ENCODE assay signal across 8 mouse cellular contexts in the genomic region with DNA sequence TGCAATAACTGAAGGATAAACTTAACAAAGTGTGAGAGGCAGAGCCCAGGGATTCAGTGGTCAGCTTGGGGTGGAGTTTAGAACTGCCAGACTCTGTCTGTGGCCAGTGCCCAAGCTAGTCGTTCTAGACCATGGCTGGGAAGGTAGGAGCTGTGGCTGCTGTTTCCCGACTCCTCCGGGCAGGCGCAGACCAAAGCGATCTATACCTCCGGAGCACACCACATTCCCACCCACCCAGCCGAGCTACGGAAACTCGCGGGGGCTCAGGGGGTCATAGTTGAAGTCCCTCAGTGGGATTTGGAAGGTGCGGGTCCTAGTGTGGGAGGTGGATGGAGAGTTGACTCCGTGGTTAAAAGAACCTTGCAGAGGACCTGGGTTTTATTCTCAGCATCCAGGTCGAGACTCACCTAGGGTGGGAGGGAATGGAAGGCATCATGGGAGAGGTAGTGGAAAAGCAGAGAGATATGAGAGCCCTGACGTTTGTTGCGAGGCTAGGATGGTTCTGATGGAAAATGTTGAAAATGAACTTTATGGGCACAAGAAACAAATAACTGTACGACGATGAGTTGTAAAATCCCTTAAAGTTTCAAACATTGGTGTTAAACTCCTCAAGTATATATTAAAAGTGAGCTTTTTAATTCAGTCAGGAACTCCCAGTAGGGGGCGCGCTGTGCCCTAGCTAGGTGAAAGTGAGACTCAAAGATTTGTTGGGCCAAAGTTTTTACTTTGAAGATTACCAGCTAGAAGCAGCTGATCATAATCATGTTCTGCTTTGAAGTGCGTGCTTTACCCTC. TPM values are rescaled to one million over a fixed set of nuclear protein-coding genes. Genes with fewer than 3 reads are reported as not detected.
A peak's percentile ranks its signal among the peaks of the same experiment; 100 is the strongest.
DNase-seq lines count a peak whose midpoint lies in the region; ATAC-seq and TF ChIP-seq lines count a peak whose summit lies in the region.

No protein-coding gene starts in this region.

- no peak for TF ChIP-seq POLR2A in bone marrow, adult 2 months (IDR thresholded peaks at IDR 0.05; ENCODE audit: borderline replicate concordance, control insufficient read depth, low read depth, low read length)

- H3K9me3 ChIP-seq in embryonic facial prominence, embryonic 14.5 days (ENCODE audit: control insufficient read depth, low read length): no peaks in the 10 kb centered on the region
- no peaks in the 10 kb centered on the region for H3K9me3 ChIP-seq in heart, embryonic 11.5 days (replicated peaks; ENCODE audit: control insufficient read depth, low read length)
- H3K9me3 ChIP-seq in kidney, embryonic 14.5 days (ENCODE audit: control insufficient read depth, low read length): no peaks in the 10 kb centered on the region
- H3K9me3 ChIP-seq in midbrain, postnatal 0 days (ENCODE audit: low read length): no peaks in the 10 kb centered on the region

- DNase-seq in embryonic facial prominence, embryonic 14.5 days (ENCODE audit: low spot score): peak; percentile 88
- peak; percentile 73 for DNase-seq in liver
- DNase-seq in midbrain, postnatal 0 days (ENCODE audit: low spot score): peak; percentile 78
- peak; percentile 66 for DNase-seq in splenic B cell, adult 2 months (ENCODE audit: low read depth, low spot score)

- no peaks in the 10 kb centered on the region for H3K36me3 ChIP-seq in embryonic facial prominence, embryonic 14.5 days (ENCODE audit: control insufficient read depth, insufficient read depth, low read length)
- no peaks in the 10 kb centered on the region for H3K36me3 ChIP-seq in heart, embryonic 11.5 days (ENCODE audit: control insufficient read depth, insufficient read depth, low read length)
- no peaks in the 10 kb centered on the region for H3K36me3 ChIP-seq in kidney, embryonic 14.5 days (ENCODE audit: control insufficient read depth, insufficient read depth, low read length)
- H3K36me3 ChIP-seq in midbrain, postnatal 0 days (ENCODE audit: insufficient read depth, low read length): no peaks in the 10 kb centered on the region
- no peaks in the 10 kb centered on the region for H3K36me3 ChIP-seq in splenic B cell, adult 2 months (ENCODE audit: control insufficient read depth, insufficient read depth, low read length, poor library complexity, severe bottlenecking)

- H3K27me3 ChIP-seq in embryonic facial prominence, embryonic 14.5 days (replicated peaks; ENCODE audit: control insufficient read depth, insufficient read depth, low read length): no peaks in the 10 kb centered on the region
- H3K27me3 ChIP-seq in heart, embryonic 11.5 days (ENCODE audit: control insufficient read depth, insufficient read depth, low read length): no peaks in the 10 kb centered on the region
- H3K27me3 ChIP-seq in kidney, embryonic 14.5 days (ENCODE audit: control insufficient read depth, insufficient read depth, low read length): no peaks in the 10 kb centered on the region
- no peaks in the 10 kb centered on the region for H3K27me3 ChIP-seq in midbrain, postnatal 0 days (ENCODE audit: insufficient read depth, low read length)
- H3K27me3 ChIP-seq in splenic B cell, adult 2 months (ENCODE audit: control insufficient read depth, insufficient read depth, low read length, poor library complexity, severe bottlenecking): no peaks in the 10 kb centered on the region

- peak overlapping the region; percentile 67 for H3K4me3 ChIP-seq in bone marrow, adult 2 months (replicated peaks; ENCODE audit: control insufficient read depth, low read depth, low read length)
- H3K4me3 ChIP-seq in embryonic facial prominence, embryonic 14.5 days (ENCODE audit: low read depth, low read length): peak overlapping the region; percentile 67
- peak overlapping the region; percentile 66 for H3K4me3 ChIP-seq in heart, embryonic 11.5 days (ENCODE audit: low read depth, low read length)
- H3K4me3 ChIP-seq in kidney, embryonic 14.5 days (ENCODE audit: low read length): peak overlapping the region; percentile 62
- H3K4me3 ChIP-seq in midbrain, postnatal 0 days (ENCODE audit: low read depth, low read length): peak overlapping the region; percentile 63

- peak overlapping the region; percentile 96 for H3K4me2 ChIP-seq in embryonic facial prominence, embryonic 14.5 days (ENCODE audit: low read depth, low read length)
- H3K4me2 ChIP-seq in heart, embryonic 11.5 days: peak overlapping the region; percentile 74
- H3K4me2 ChIP-seq in kidney, embryonic 14.5 days (replicated peaks; ENCODE audit: low read depth, low read length): peak overlapping the region; percentile 62
- peak overlapping the region; percentile 92 for H3K4me2 ChIP-seq in midbrain, postnatal 0 days (ENCODE audit: low read depth, low read length, poor library complexity, severe bottlenecking)

- peak overlapping the region; percentile 63 for H3K9ac ChIP-seq in embryonic facial prominence, embryonic 14.5 days (ENCODE audit: low read depth, low read length)
- H3K9ac ChIP-seq in heart, embryonic 11.5 days (ENCODE audit: low read depth, low read length): peak overlapping the region; percentile 71
- H3K9ac ChIP-seq in kidney, embryonic 14.5 days (ENCODE audit: low read depth, low read length): peak overlapping the region; percentile 46; the same call in 1 of the 2 replicates
- H3K9ac ChIP-seq in midbrain, postnatal 0 days (replicated peaks; ENCODE audit: low read length, poor library complexity, severe bottlenecking): peak overlapping the region; percentile 67; the same call in 1 of the 2 replicates

- no peaks in the 10 kb centered on the region; the same call in 1 of the 2 replicates for H3K4me1 ChIP-seq in bone marrow, adult 2 months (ENCODE audit: control insufficient read depth, insufficient read depth, low read length)
- no peaks in the 10 kb centered on the region; the same call in 1 of the 2 replicates for H3K4me1 ChIP-seq in embryonic facial prominence, embryonic 14.5 days (ENCODE audit: control insufficient read depth, insufficient read depth, low read length)
- no peaks in the 10 kb centered on the region for H3K4me1 ChIP-seq in heart, embryonic 11.5 days (ENCODE audit: control insufficient read depth, insufficient read depth, low read length)
- no peaks in the 10 kb centered on the region for H3K4me1 ChIP-seq in kidney, embryonic 14.5 days (ENCODE audit: control insufficient read depth, insufficient read depth, low read length)
- H3K4me1 ChIP-seq in midbrain, postnatal 0 days (ENCODE audit: insufficient read depth, low read length): no peaks in the 10 kb centered on the region

- TF ChIP-seq CTCF in bone marrow, adult 2 months (IDR thresholded peaks at IDR 0.05; ENCODE audit: control insufficient read depth, insufficient read depth, low read length): peak; percentile 38; the same call in 1 of the 2 replicates
- peak; percentile 75 for TF ChIP-seq CTCF in midbrain, postnatal 0 days (IDR thresholded peaks at IDR 0.05)

- ATAC-seq in CD4-positive, CD25-positive, alpha-beta regulatory T cell, adult 4 months: peak; percentile 15
- ATAC-seq in embryonic facial prominence, embryonic 14.5 days (ENCODE audit: low read depth): peak; percentile 78; the same call in 1 of the 2 replicates
- ATAC-seq in heart, embryonic 11.5 days (replicated peaks; ENCODE audit: insufficient number of reproducible peaks, low FRiP score, low TSS enrichment): peak; percentile 11; the same call in 1 of the 2 replicates
- no peak for ATAC-seq in kidney, embryonic 14.5 days (ENCODE audit: low FRiP score, low TSS enrichment)
- no peak for ATAC-seq in midbrain, postnatal 0 days (ENCODE audit: low FRiP score)

- H3K27ac ChIP-seq in bone marrow, adult 2 months (ENCODE audit: control insufficient read depth, insufficient read depth, low read depth, low read length, poor library complexity): no peak overlapping the region
- peak overlapping the region; percentile 77 for H3K27ac ChIP-seq in embryonic facial prominence, embryonic 14.5 days (replicated peaks; ENCODE audit: low read depth, low read length)
- peak overlapping the region; percentile 55 for H3K27ac ChIP-seq in heart, embryonic 11.5 days (ENCODE audit: low read depth, low read length)
- H3K27ac ChIP-seq in kidney, embryonic 14.5 days (ENCODE audit: low read depth, low read length): no peak overlapping the region
- no peak overlapping the region for H3K27ac ChIP-seq in midbrain, postnatal 0 days (ENCODE audit: low read depth, low read length)

- WGBS in bone marrow, adult 2 months: 2% methylated on average over 20 of the region's 20 CpGs
- WGBS in embryonic facial prominence, embryonic 14.5 days: 1% methylated on average over 20 of the region's 20 CpGs
- 1% methylated on average over 20 of the region's 20 CpGs for WGBS in heart, embryonic 11.5 days (ENCODE audit: insufficient replicate concordance)
- WGBS in kidney, embryonic 14.5 days: under 1% methylated on average over 20 of the region's 20 CpGs
- WGBS in midbrain, postnatal 0 days: 2% methylated on average over 20 of the region's 20 CpGs

RNA-seq across cellular contexts. Expression of a gene that starts 57.6 kb away (rescaled TPM):
- polyA plus RNA-seq in CD4-positive, CD25-positive, alpha-beta regulatory T cell, adult 4 months (2017; shearing (Covaris generic)): under 1 TPM; 0.41 to 0.44 TPM
- polyA plus RNA-seq in bone marrow, adult 2 months (2011; ENCODE audit: insufficient read depth, insufficient read length, low replicate concordance, missing spikeins): 4.0 and 10.2 TPM in 2 replicates
- polyA plus RNA-seq in embryonic facial prominence, embryonic 14.5 days (2014; fragmentation: Nextera tagmentation; extraction: Ambion mirVana): 130 and 151 TPM in 2 replicates
- polyA plus RNA-seq in heart, embryonic 11.5 days (2014; fragmentation: Nextera tagmentation; extraction: Ambion mirVana): 130 and 148 TPM in 2 replicates
- 96.6 and 100 TPM in 2 replicates for polyA plus RNA-seq in kidney, embryonic 14.5 days (2014; fragmentation: Nextera tagmentation; extraction: Ambion mirVana)
- total RNA-seq in midbrain, postnatal 0 days (2014; rRNA removed): 143 and 160 TPM in 2 replicates
- polyA plus RNA-seq in midbrain, postnatal 0 days (2015; fragmentation: Nextera tagmentation; extraction: Ambion mirVana): 50.9 and 58.8 TPM in 2 replicates

Comparison
In these comparisons a context has a peak if more than half of its experiments do, and no peak if none do; other contexts are left out.
1. ATAC-seq: peak in CD4-positive, CD25-positive, alpha-beta regulatory T cell, adult 4 months (single experiment), embryonic facial prominence, embryonic 14.5 days (single experiment) and heart, embryonic 11.5 days (single experiment); none in kidney, embryonic 14.5 days (single experiment) and midbrain, postnatal 0 days (single experiment).
2. H3K27ac ChIP-seq: peak in embryonic facial prominence, embryonic 14.5 days (single experiment) and heart, embryonic 11.5 days (single experiment); none in bone marrow, adult 2 months (single experiment), kidney, embryonic 14.5 days (single experiment) and midbrain, postnatal 0 days (single experiment).
3. Peak in every context shown above with its lines, with median percentiles within 50 percentile points of each other: H3K4me3 ChIP-seq, DNase-seq, H3K4me2 ChIP-seq and H3K9ac ChIP-seq.